Mouse (Mus musculus): ENCODE measurements at regions not wholly inside any gene's neighbourhood (a gene's known extent, or its start where the extent isn't known, plus 50 kb on each side); places are given as distances from the start of the nearest gene placed in this dataset.

GRCm38 (mm10) chr14:104006426-104006825 lies 162.2 kb upstream of the Ednrb start:
- TF ChIP-seq POLR2A (IDR thresholded peaks at IDR 0.05; ENCODE audit: low read depth, low read length) (no peak), CTCF (IDR thresholded peaks at IDR 0.05; ENCODE audit: extremely low read depth, insufficient read length, insufficient replicate concordance, low read depth, low read length) (no peak)
